Mouse (Mus musculus) monocyte, adult 2 months (primary cell): Measurements from ENCODE around the gene Them4.
A peak's percentile ranks its signal among the peaks of the same experiment; 100 is the strongest.
"Not testable (repeated sequence)": the region's sequence is repeated elsewhere in the genome, so short reads cannot be mapped to it uniquely, and the experiment has no call there.

ENCODE experiments used
- DNase-seq, 2 experiments: peaks; one replicate each; pipeline ENCODE4 v3.0.0; 2022; ENCODE audit warnings: low spot score in 2 of 2, low read depth in 1 of 2

The Them4 gene

GRCm38 (mm10) chr3:94309633-94310363 is at the start of gene Them4:
Gene Them4 (plus strand): TSS chr3:94310089.
- peak; percentile 82 to 85 for DNase-seq

GRCm38 (mm10) chr3:94260598-94260997 is 49.3 kb upstream of the Them4 start:
- DNase-seq = no peak

GRCm38 (mm10) chr3:94263736-94264135 is 46.2 kb upstream of the Them4 start, which contains the start of gene Gm4778:
Gene Gm4778 (plus strand): TSS chr3:94264036.
- not testable (repeated sequence) for DNase-seq

GRCm38 (mm10) chr3:94275991-94276390 is 33.9 kb upstream of the Them4 start:
- no peak for DNase-seq

- DNase-seq = no peak
Measured at GRCm38 (mm10) chr3:94305457-94305856, 4.4 kb upstream of the Them4 start.

- DNase-seq = no peak
Measured at GRCm38 (mm10) chr3:94306975-94307374, 2.9 kb upstream of the Them4 start.

- DNase-seq = no peak
Measured at GRCm38 (mm10) chr3:94310491-94310890, 602 bp downstream of the Them4 start.

GRCm38 (mm10) chr3:94310911-94311310 is 1.0 kb downstream of the Them4 start:
- DNase-seq = no peak

GRCm38 (mm10) chr3:94311376-94311775 is 1.5 kb downstream of the Them4 start:
- DNase-seq = no peak

GRCm38 (mm10) chr3:94328681-94329080 is 18.8 kb downstream of the Them4 start:
- no peak for DNase-seq

GRCm38 (mm10) chr3:94334442-94334841 is 24.6 kb downstream of the Them4 start:
- DNase-seq = no peak

GRCm38 (mm10) chr3:94338522-94338921 is 28.6 kb downstream of the Them4 start:
- no peak for DNase-seq

- no peak for DNase-seq
Measured at GRCm38 (mm10) chr3:94341959-94342422, 32.1 kb downstream of the Them4 start, which contains the start of gene Them5. Gene Them5 (plus strand): TSS chr3:94342099.

GRCm38 (mm10) chr3:94342552-94342951 is 32.7 kb downstream of the Them4 start:
- DNase-seq = no peak

GRCm38 (mm10) chr3:94344182-94344581 is 34.3 kb downstream of the Them4 start:
- no peak for DNase-seq

- no peak for DNase-seq
Measured at GRCm38 (mm10) chr3:94344897-94345296, 35.0 kb downstream of the Them4 start.

GRCm38 (mm10) chr3:94348146-94348545 is 38.3 kb downstream of the Them4 start:
- no peak for DNase-seq

GRCm38 (mm10) chr3:94360812-94361211 is 50.9 kb downstream of the Them4 start:
- DNase-seq = no peak

- no peak for DNase-seq
Measured at GRCm38 (mm10) chr3:94362138-94362537, 52.2 kb downstream of the Them4 start, which contains the start of gene C2cd4d. Gene C2cd4d (plus strand): TSS chr3:94362438.

- DNase-seq = no peak
Measured at GRCm38 (mm10) chr3:94363291-94364153, 53.6 kb downstream of the Them4 start.

GRCm38 (mm10) chr3:94364154-94364526 is 54.3 kb downstream of the Them4 start:
- DNase-seq = no peak

GRCm38 (mm10) chr3:94366761-94367160 is 56.9 kb downstream of the Them4 start:
- DNase-seq = peak in 1 of 2 experiments; percentile 38
